Mouse (Mus musculus) thymus, postnatal 14 days (tissue): ENCODE measurements around the gene Atp6v1g2.
A peak's percentile ranks its signal among the peaks of the same experiment; 100 is the strongest.
"Not testable (repeated sequence)": the region's sequence is repeated elsewhere in the genome, so short reads cannot be mapped to it uniquely, and the experiment has no call there.

Source experiments
- DNase-seq: peaks from one replicate; pipeline ENCODE4 v3.0.0; 2021

The Atp6v1g2 gene

GRCm38 (mm10) chr17:35204494-35205379 is 28.7 kb upstream of the Atp6v1g2 start, which contains the start of gene Lta:
Gene Lta (minus strand): TSS chr17:35205351.
- DNase-seq: peak; percentile 84

- no peak for DNase-seq
Measured at GRCm38 (mm10) chr17:35205380-35205769, 28.1 kb upstream of the Atp6v1g2 start.

GRCm38 (mm10) chr17:35209785-35210535 is 23.5 kb upstream of the Atp6v1g2 start:
- DNase-seq: peak; percentile 47

GRCm38 (mm10) chr17:35210593-35210992 is 22.9 kb upstream of the Atp6v1g2 start:
- no peak for DNase-seq

- no peak for DNase-seq
Measured at GRCm38 (mm10) chr17:35213071-35213470, 20.4 kb upstream of the Atp6v1g2 start.

- peak; percentile 63 for DNase-seq
Measured at GRCm38 (mm10) chr17:35218516-35219193, 14.8 kb upstream of the Atp6v1g2 start.

- peak; percentile 81 for DNase-seq
Measured at GRCm38 (mm10) chr17:35219601-35220041, 13.8 kb upstream of the Atp6v1g2 start.

- DNase-seq: no peak
Measured at GRCm38 (mm10) chr17:35220156-35220952, 13.1 kb upstream of the Atp6v1g2 start, which contains the start of gene Gm16181. Gene Gm16181 (plus strand): TSS chr17:35220834.

GRCm38 (mm10) chr17:35222299-35222698 is 11.2 kb upstream of the Atp6v1g2 start:
- DNase-seq: peak; percentile 78

GRCm38 (mm10) chr17:35224641-35225040 is 8.8 kb upstream of the Atp6v1g2 start:
- DNase-seq: no peak

GRCm38 (mm10) chr17:35225456-35225855 is 8.0 kb upstream of the Atp6v1g2 start:
- no peak for DNase-seq

GRCm38 (mm10) chr17:35226561-35227046 is 6.9 kb upstream of the Atp6v1g2 start:
- DNase-seq: peak; percentile 69

- no peak for DNase-seq
Measured at GRCm38 (mm10) chr17:35231022-35231421, 2.4 kb upstream of the Atp6v1g2 start.

- peak; percentile 91 for DNase-seq
Measured at GRCm38 (mm10) chr17:35232043-35232442, 1.4 kb upstream of the Atp6v1g2 start.

- DNase-seq: peak; percentile 70
Measured at GRCm38 (mm10) chr17:35232659-35233058, 801 bp upstream of the Atp6v1g2 start.

GRCm38 (mm10) chr17:35234090-35234489 is 630 bp downstream of the Atp6v1g2 start:
- DNase-seq: not testable (repeated sequence)

GRCm38 (mm10) chr17:35234903-35235302 is 1.4 kb downstream of the Atp6v1g2 start:
- DNase-seq: peak; percentile 61

GRCm38 (mm10) chr17:35235614-35236389 is 2.3 kb downstream of the Atp6v1g2 start, which contains the start of gene Nfkbil1:
Gene Nfkbil1 (minus strand): TSS chr17:35235792.
- DNase-seq: peak; percentile 91

- peak; percentile 99 for DNase-seq
Measured at GRCm38 (mm10) chr17:35236390-35236746, 2.9 kb downstream of the Atp6v1g2 start.

GRCm38 (mm10) chr17:35236996-35237395 is 3.5 kb downstream of the Atp6v1g2 start:
- DNase-seq: no peak

GRCm38 (mm10) chr17:35237504-35237903 is 4.0 kb downstream of the Atp6v1g2 start:
- no peak for DNase-seq
